Mouse (Mus musculus) cerebellum, adult 11 months (tissue): ENCODE measurements around the gene Vmn1r119.
"Not testable (repeated sequence)": the region's sequence is repeated elsewhere in the genome, so short reads cannot be mapped to it uniquely, and the experiment has no call there.

ENCODE experiments used
- DNase-seq: peaks from one replicate; pipeline ENCODE4 v3.0.0; 2022

Gene Vmn1r119

DNA sequence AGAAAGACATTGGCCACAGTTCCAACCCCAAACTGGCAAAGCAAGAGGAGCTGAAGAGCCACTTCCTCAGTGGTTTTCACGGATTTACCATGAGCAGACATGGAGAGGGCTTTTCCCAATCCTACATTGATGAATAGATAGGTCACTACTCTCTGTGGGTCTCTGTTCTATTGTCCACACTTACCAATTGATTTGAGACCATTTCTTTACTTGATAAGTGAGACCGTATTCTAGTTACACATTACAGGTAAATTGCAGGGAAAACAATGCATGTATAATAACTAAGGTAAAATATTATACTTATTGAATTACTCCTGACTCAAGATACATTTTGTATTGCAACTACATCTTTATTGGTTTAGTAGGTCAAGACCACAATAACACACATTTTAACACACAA is at the start of gene Vmn1r119:
TSS of gene Vmn1r119 (minus strand) at position 101 of the 400 bp plus-strand sequence.
- not testable (repeated sequence) for DNase-seq

DNA sequence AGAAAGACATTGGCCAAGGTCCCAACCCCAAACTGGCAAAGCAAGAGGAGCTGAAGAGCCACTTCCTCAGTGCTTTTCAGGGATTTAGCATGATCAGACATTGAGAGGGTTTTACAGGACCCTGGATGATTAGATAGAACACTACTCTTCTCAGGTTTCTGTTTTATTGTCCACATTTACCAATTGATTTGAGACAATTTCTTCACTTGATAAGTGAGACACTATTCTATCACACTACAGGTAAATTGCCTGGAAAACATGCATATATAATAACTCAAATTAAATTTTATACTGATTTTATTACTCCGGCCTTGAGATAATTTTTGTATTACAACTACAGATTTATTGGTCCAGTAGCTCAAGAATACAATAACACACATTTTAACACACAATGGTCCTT is 41.4 kb upstream of the Vmn1r119 start, which contains the start of gene Vmn1r120:
TSS of gene Vmn1r120 (minus strand) at position 101 of the 400 bp plus-strand sequence.
- DNase-seq = not testable (repeated sequence)
